Mouse (Mus musculus): ENCODE results near the gene Pdgfa. TPM values are rescaled to one million over a fixed set of nuclear protein-coding genes. Genes with fewer than 3 reads are reported as not detected.

Pdgfa gene
- 10 to 100 TPM; 54.6 to 58.0 TPM for total RNA-seq (2021)

GRCm38 (mm10) chr5:138997171-138997788, at the start of gene Pdgfa:
Gene Pdgfa, minus strand, starts transcription at chr5:138997370.
- peak; percentile 37 to 78 for DNase-seq (ENCODE audit: extremely low spot score in 1 of 2, low spot score in 2 of 2)
- intact Hi-C loops (cut with DNase I): loop anchor here (5.0 to 10.0 kb wide), 2 partner anchors 145 to 178 kb away; no protein-coding TSS in a partner anchor

GRCm38 (mm10) chr5:139046636-139047035, 49.5 kb upstream of the Pdgfa start:
- DNase-seq (ENCODE audit: extremely low spot score in 1 of 2, low spot score in 2 of 2): no peak
- intact Hi-C loops (cut with DNase I): no loop called here

DNA sequence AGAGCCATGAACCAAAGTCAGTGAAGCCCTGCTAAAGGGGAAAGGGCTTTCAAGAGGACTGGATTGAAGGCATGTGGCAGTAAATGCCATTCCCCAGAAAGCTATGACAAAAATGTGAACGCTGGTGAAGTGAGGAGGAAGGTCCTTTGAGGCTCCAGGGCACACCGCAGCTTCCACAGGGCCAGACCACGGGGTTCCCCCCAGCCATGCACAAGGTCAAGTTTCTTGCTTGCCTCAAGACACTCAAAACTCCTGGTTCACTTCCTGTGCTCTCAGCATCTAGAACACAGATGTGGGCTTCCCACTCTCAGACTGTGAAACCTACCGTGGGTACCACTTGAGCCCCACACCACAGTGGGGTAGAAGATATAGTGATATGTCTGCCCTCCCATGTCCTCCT, 46.4 kb upstream of the Pdgfa start:
- intact Hi-C loops (cut with DNase I): no loop called here
- no peak for DNase-seq (ENCODE audit: extremely low spot score in 1 of 2, low spot score in 2 of 2)

DNA sequence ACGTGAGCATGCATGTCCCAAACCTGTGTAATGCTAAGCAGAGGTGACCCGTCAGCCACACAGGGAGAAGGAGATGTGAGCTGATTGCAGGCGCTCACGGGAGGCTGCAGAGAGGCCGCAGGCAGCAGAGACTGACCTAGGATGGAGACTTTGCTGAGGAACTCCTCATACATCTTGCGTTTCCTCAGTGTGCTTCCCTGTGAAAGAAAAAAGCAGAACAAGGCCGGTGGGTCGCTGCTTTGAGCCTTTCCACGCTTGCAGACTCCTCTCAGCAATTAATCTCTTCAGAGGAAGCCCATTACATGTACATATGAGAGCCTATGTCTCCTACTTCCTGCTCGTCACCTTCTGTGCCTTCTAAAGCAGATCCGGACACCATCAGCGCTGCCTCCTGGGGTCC, 45.1 kb upstream of the Pdgfa start:
- no peak for DNase-seq (ENCODE audit: extremely low spot score in 1 of 2, low spot score in 2 of 2)
- intact Hi-C loops (cut with DNase I): no loop called here

DNA sequence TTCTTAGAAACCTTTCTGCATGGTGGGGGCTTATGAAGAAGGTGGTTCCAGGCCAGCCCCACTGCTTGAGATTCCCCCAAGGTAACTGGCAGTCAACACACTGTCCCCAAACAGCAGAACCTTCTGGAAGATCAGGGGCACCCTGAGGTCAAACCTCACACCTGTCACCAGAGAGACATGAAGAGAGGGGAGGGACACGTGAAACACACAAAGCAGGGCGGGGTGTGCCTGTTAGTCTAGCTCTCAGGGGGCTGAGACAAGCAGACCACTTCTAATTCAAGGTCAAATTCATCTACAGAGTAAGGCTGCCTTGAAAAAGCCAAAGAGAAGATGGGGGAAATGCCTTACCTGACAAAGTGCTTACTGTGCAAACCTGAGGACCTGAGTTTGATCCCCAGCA, 38.0 kb upstream of the Pdgfa start:
- no peak for DNase-seq (ENCODE audit: extremely low spot score in 1 of 2, low spot score in 2 of 2)
- intact Hi-C loops (cut with DNase I): no loop called here

- no peak for DNase-seq (ENCODE audit: extremely low spot score in 1 of 2, low spot score in 2 of 2)
Measured at GRCm38 (mm10) chr5:139034746-139035145, 37.6 kb upstream of the Pdgfa start.

DNA sequence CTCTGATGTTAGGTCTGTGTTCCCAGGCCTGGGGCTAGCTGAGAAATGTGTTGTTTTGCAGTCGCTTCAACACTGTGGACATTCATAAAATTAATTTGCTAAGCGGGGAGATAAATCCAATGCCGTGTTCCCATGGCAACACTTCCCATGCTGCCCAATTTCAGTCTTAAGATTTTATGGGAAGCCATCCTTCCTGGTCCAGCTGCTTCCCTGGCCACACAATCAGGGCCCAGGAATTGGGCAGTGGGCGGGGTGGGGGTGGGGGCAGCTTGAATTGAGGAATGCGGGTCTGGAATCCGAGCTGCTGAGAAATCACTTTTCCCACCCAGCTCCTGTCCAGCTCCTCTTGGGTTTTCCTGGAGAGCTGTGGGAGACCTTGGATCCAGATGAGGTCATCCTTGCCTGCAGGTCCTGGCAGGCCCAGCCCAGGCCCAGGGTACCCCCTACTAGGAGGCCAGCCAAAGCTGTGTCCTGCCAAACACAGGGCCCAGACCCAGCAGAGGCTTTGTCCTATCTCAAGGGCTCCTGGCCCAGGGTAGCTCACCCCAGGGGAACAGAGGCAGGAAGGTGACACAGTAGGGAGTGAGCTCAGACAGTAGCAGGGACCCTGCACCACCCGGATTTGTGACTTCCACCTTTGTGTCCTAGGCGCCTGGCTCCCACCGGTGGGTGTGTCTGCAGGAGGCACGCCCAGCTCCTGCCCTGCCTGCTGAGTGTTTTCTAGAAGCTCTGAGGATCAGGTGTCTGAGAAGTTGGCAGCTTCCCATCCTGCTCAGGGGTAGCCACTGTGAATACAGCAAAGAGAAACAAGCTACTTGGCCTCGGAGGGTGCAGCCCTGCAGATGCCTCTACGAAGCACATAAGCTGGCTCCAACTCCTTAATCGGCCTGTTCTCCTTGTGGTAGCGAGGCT, 36.5 kb upstream of the Pdgfa start:
- peak in 1 of 2 experiments; percentile 69 for DNase-seq (ENCODE audit: extremely low spot score in 1 of 2, low spot score in 2 of 2)
- intact Hi-C loops (cut with DNase I): no loop called here

More at GRCm38 (mm10) chr5:139034746-139035145, 37.6 kb upstream of the Pdgfa start:
- intact Hi-C loops (cut with DNase I): no loop called here

- intact Hi-C loops (cut with DNase I): no loop called here
- no peak for DNase-seq (ENCODE audit: extremely low spot score in 1 of 2, low spot score in 2 of 2)
Measured at GRCm38 (mm10) chr5:139027603-139028002, 30.4 kb upstream of the Pdgfa start.

GRCm38 (mm10) chr5:139024351-139025105, 27.4 kb upstream of the Pdgfa start:
- intact Hi-C loops (cut with DNase I): no loop called here
- no peak for DNase-seq (ENCODE audit: extremely low spot score in 1 of 2, low spot score in 2 of 2)

DNA sequence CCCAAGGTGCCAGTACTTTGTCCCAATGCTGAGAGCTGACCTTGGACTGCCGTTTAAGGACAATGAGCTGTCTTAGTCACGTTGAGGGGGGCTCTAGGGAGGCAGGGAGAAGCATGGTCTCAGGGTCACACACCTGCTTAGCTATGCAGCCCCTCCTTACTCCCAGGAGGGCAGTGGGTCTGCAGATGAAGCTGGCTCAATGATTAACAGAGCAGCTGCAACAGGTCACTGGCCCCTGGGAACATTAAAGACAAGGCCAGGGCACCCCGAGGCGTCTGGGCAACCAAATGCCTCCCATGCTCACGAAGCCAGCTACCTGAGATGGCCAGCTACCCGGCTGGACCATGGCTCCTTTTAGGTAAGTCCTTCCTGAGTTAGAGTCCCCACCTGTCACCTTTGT, 23.4 kb upstream of the Pdgfa start:
- no peak for DNase-seq (ENCODE audit: extremely low spot score in 1 of 2, low spot score in 2 of 2)
- intact Hi-C loops (cut with DNase I): no loop called here

- peak in 1 of 2 experiments; percentile 93 for DNase-seq (ENCODE audit: extremely low spot score in 1 of 2, low spot score in 2 of 2)
- intact Hi-C loops (cut with DNase I): no loop called here
Measured at GRCm38 (mm10) chr5:139017371-139018124, 20.4 kb upstream of the Pdgfa start.

DNA sequence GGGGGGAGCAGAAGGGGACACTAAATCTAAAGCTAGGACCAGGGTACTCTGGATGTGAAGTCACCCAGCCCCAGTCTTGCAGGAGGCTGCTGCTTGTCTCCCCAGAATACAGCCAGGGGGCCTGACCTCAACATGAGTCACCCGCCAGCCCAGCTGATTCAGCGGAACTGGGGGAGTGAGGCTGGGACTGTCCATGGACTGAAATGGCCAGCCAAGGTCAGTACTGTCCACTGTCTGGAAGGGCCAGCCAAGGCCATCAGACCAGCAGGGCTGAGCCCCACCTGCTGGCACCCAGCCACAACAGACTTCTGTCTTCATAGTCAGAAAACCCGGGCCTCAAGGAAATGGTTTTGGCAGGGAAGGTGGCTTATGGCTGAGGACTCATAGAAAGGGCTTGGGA, 17.9 kb upstream of the Pdgfa start:
- intact Hi-C loops (cut with DNase I): no loop called here
- DNase-seq (ENCODE audit: extremely low spot score in 1 of 2, low spot score in 2 of 2): peak in 1 of 2 experiments; percentile 76

GRCm38 (mm10) chr5:139010649-139011048, 13.5 kb upstream of the Pdgfa start:
- no peak for DNase-seq (ENCODE audit: extremely low spot score in 1 of 2, low spot score in 2 of 2)
- intact Hi-C loops (cut with DNase I): no loop called here

DNA sequence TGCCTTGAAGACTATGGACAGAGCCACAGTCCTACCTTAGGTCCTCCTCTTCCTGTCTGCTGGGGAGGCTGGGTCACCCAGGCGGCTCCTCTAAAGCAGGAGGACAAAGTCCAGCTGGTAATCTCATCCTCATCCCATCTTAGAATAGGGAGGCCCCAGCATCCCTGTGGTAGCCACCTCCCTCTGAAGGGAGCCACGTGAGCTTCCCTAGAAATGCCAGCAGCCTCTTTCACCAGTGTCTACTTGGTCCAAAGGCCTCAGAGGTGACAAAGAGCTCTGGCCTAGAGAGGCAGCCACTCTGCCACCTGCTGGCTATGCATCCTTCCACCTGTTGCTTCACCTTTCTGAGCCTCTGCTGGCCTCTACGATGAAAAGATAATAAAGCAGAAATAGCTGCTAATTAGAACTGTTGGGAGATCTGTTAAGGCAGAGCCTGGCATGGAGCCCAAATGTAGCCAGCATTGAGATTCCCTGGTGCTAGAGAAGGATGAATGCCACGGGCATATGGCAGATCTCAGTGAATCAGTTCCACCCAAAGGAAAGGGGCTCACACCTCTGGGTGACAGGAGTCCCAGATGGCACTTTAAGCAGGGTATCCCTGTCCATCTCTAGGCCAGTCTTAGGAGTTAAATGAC, 10.1 kb upstream of the Pdgfa start:
- DNase-seq (ENCODE audit: extremely low spot score in 1 of 2, low spot score in 2 of 2): no peak
- intact Hi-C loops (cut with DNase I): no loop called here

DNA sequence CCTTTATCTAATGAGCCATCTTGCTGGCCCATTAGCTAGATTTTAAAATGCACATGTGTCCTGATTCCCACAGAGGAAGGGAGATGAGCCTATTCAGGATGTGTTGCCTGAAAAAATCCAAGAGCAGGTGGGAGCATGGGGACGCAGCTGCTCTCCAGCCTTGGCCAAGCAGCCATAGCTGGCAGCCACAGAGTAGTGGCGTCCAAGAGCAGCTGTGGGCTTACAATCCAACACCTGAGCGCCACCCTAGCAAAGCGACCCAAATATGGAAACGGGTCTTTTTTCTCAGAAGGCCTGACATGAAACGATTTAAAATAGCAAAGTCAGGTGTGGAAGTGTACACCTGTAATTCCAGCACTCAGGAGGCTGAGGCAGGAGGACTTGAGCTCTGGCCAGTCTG, 7.4 kb upstream of the Pdgfa start:
- DNase-seq (ENCODE audit: extremely low spot score in 1 of 2, low spot score in 2 of 2): no peak
- intact Hi-C loops (cut with DNase I): no loop called here

DNA sequence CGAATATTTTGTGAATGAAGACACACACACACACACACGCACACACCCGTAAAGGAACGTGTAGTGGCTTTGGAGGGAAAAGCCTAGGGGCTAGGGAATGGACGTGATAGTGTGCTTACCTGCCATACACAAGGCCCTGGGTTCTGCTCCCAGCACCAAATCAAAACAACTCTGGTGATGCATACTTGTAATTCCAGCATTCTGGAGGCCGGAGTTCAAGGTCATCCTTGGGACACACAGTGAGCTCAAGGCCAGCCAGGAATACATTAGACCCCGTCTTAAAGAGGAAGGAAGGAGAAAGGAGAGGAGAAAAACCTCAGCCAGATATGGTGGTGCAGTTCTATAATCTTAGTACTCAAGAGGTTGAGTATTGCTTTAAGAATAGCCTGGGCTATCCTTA, 2.5 kb upstream of the Pdgfa start:
- intact Hi-C loops (cut with DNase I): loop anchor here (5.0 to 10.0 kb wide), 2 partner anchors 147 to 175 kb away; no protein-coding TSS in a partner anchor
- DNase-seq (ENCODE audit: extremely low spot score in 1 of 2, low spot score in 2 of 2): no peak

- intact Hi-C loops (cut with DNase I): loop anchor here (5.0 to 10.0 kb wide), 2 partner anchors 146 to 177 kb away; no protein-coding TSS in a partner anchor
- peak in 1 of 2 experiments; percentile 48 for DNase-seq (ENCODE audit: extremely low spot score in 1 of 2, low spot score in 2 of 2)
Measured at GRCm38 (mm10) chr5:138997936-138998580, 888 bp upstream of the Pdgfa start.

Data from left cerebral cortex, postnatal 10 days (tissue).